Comparison of ENCODE assay signal across 18 mouse cellular contexts in genomic region chr16:95742740-95743030, GRCm38 (mm10). TPM values are rescaled to one million over a fixed set of nuclear protein-coding genes. Genes with fewer than 3 reads are reported as not detected.
DNase-seq lines count a peak whose midpoint lies in the region; ATAC-seq and TF ChIP-seq lines count a peak whose summit lies in the region.
"Had no signal": no experiment of that assay in that cellular context is flagged by ENCODE, and none has a peak within 500 bp of the region (broad histone marks: within the 10 kb centered on the region; RNA-seq: fewer than 3 reads in every experiment).

No protein-coding gene starts in this region.

- 12% methylated on average over 6 of the region's 6 CpGs for WGBS in kidney, embryonic 14.5 days
- WGBS in stomach, embryonic 14.5 days = 22% methylated on average over 6 of the region's 6 CpGs
- 12% methylated on average over 6 of the region's 6 CpGs for WGBS in stomach, postnatal 0 days
- WGBS in stomach, embryonic 16.5 days = 14% methylated on average over 6 of the region's 6 CpGs
- 78% methylated on average over 6 of the region's 6 CpGs for WGBS in midbrain, embryonic 14.5 days

- H3K4me1 ChIP-seq in kidney, embryonic 14.5 days (ENCODE audit: control insufficient read depth, insufficient read depth, low read length) = peaks cover 5% of the 10 kb centered on the region; the same call in 1 of the 2 replicates
- H3K4me1 ChIP-seq in stomach, embryonic 14.5 days (ENCODE audit: control insufficient read depth, insufficient read depth, low read length) = peaks cover 23% of the 10 kb centered on the region
- peaks cover 4% of the 10 kb centered on the region; the same call in 1 of the 2 replicates for H3K4me1 ChIP-seq in stomach, postnatal 0 days (replicated peaks; ENCODE audit: control insufficient read depth, insufficient read depth)
- peaks cover 21% of the 10 kb centered on the region for H3K4me1 ChIP-seq in stomach, embryonic 16.5 days (ENCODE audit: control insufficient read depth, insufficient read depth, low read length)
- H3K4me1 ChIP-seq in midbrain, embryonic 14.5 days (ENCODE audit: control insufficient read depth, insufficient read depth, low read length) = no peaks in the 10 kb centered on the region
- H3K4me1 ChIP-seq: liver, embryonic 15.5 days had no signal

- peak; percentile 56; the same call in 1 of the 2 replicates for ATAC-seq in kidney, embryonic 14.5 days (ENCODE audit: low FRiP score, low TSS enrichment)
- no peak for ATAC-seq in stomach, embryonic 14.5 days (ENCODE audit: insufficient number of reproducible peaks, insufficient read depth, low FRiP score, low read depth)
- no peak for ATAC-seq in stomach, postnatal 0 days (ENCODE audit: low FRiP score, low TSS enrichment)
- no peak for ATAC-seq in stomach, embryonic 16.5 days (ENCODE audit: insufficient read depth, low FRiP score)
- ATAC-seq in midbrain, embryonic 14.5 days (ENCODE audit: low FRiP score, low TSS enrichment) = no peak
- ATAC-seq: inflammation-experienced regulatory T-cells, adult 6 months; midbrain, embryonic 13.5 days had no signal

- no peak for TF ChIP-seq EP300 in stomach, postnatal 0 days (optimal IDR thresholded peaks at IDR 0.05)

- H3K9me3 ChIP-seq in kidney, embryonic 14.5 days (ENCODE audit: control insufficient read depth, low read length) = no peaks in the 10 kb centered on the region
- H3K9me3 ChIP-seq in stomach, embryonic 14.5 days (ENCODE audit: control insufficient read depth, low read depth, low read length) = no peaks in the 10 kb centered on the region
- no peaks in the 10 kb centered on the region for H3K9me3 ChIP-seq in stomach, postnatal 0 days (ENCODE audit: control insufficient read depth, low read length)
- no peaks in the 10 kb centered on the region for H3K9me3 ChIP-seq in stomach, embryonic 16.5 days (replicated peaks; ENCODE audit: control insufficient read depth, low read length)
- no peaks in the 10 kb centered on the region for H3K9me3 ChIP-seq in midbrain, embryonic 14.5 days (ENCODE audit: control insufficient read depth, low read length)
- H3K9me3 ChIP-seq: heart, embryonic 12.5 days; hindbrain, embryonic 10.5 days; liver, embryonic 15.5 days; midbrain, embryonic 13.5 days had no signal

- no peaks in the 10 kb centered on the region for H3K27me3 ChIP-seq in kidney, embryonic 14.5 days (ENCODE audit: control insufficient read depth, insufficient read depth, low read length)
- no peaks in the 10 kb centered on the region for H3K27me3 ChIP-seq in stomach, embryonic 14.5 days (ENCODE audit: control insufficient read depth, insufficient read depth, low read length)
- H3K27me3 ChIP-seq in stomach, postnatal 0 days (ENCODE audit: control insufficient read depth, insufficient read depth, low read length) = no peaks in the 10 kb centered on the region
- H3K27me3 ChIP-seq in stomach, embryonic 16.5 days (ENCODE audit: control insufficient read depth, insufficient read depth, low read length) = no peaks in the 10 kb centered on the region
- no peaks in the 10 kb centered on the region for H3K27me3 ChIP-seq in midbrain, embryonic 14.5 days (ENCODE audit: control insufficient read depth, insufficient read depth, low read length)
- H3K27me3 ChIP-seq: CH12.LX; heart, embryonic 12.5 days; liver, embryonic 15.5 days; midbrain, embryonic 13.5 days had no signal

- no peak overlapping the region for H3K4me3 ChIP-seq in kidney, embryonic 14.5 days (ENCODE audit: low read length)
- H3K4me3 ChIP-seq in stomach, embryonic 14.5 days (ENCODE audit: low read depth, low read length) = no peak overlapping the region
- H3K4me3 ChIP-seq in stomach, postnatal 0 days (ENCODE audit: low read depth, low read length) = no peak overlapping the region
- H3K4me3 ChIP-seq in stomach, embryonic 16.5 days (replicated peaks; ENCODE audit: low read length) = no peak overlapping the region
- no peak overlapping the region for H3K4me3 ChIP-seq in midbrain, embryonic 14.5 days (replicated peaks; ENCODE audit: low read depth, low read length)
- H3K4me3 ChIP-seq: heart, embryonic 12.5 days; hindbrain, embryonic 10.5 days; liver, embryonic 15.5 days; midbrain, embryonic 13.5 days had no signal

- H3K27ac ChIP-seq in kidney, embryonic 14.5 days (ENCODE audit: low read depth, low read length) = no peak overlapping the region
- H3K27ac ChIP-seq in stomach, embryonic 14.5 days (ENCODE audit: low read length) = peak overlapping the region; percentile 53; the same call in 1 of the 2 replicates
- no peak overlapping the region for H3K27ac ChIP-seq in stomach, postnatal 0 days (replicated peaks)
- peak overlapping the region; percentile 39; the same call in 1 of the 2 replicates for H3K27ac ChIP-seq in stomach, embryonic 16.5 days (ENCODE audit: low read length)
- no peak overlapping the region for H3K27ac ChIP-seq in midbrain, embryonic 14.5 days (replicated peaks; ENCODE audit: low read depth, low read length)
- H3K27ac ChIP-seq: hindbrain, embryonic 10.5 days; liver, embryonic 15.5 days; midbrain, embryonic 13.5 days had no signal

- peak; percentile 19 for DNase-seq in embryo, embryonic 9.5 days (ENCODE audit: extremely low spot score)
- DNase-seq in embryo, embryonic 10 days (ENCODE audit: low spot score) = no peak
- DNase-seq in kidney, postnatal 4 days = no peak
- no peak for DNase-seq in stomach, postnatal 0 days (ENCODE audit: low spot score)
- DNase-seq in midbrain, embryonic 14.5 days = no peak
- DNase-seq: adrenal gland, adult 8-10 months; cerebellum, adult 11 months; gastrocnemius, postnatal 14 days; layer of hippocampus, adult 9-11 months had no signal

- H3K4me2 ChIP-seq in kidney, embryonic 14.5 days (replicated peaks; ENCODE audit: low read depth, low read length) = no peak overlapping the region
- H3K4me2 ChIP-seq in stomach, embryonic 14.5 days (replicated peaks; ENCODE audit: low read depth, low read length) = no peak overlapping the region
- no peak overlapping the region for H3K4me2 ChIP-seq in stomach, postnatal 0 days (replicated peaks; ENCODE audit: low read depth)
- H3K4me2 ChIP-seq in stomach, embryonic 16.5 days (ENCODE audit: low read depth, low read length) = no peak overlapping the region
- no peak overlapping the region for H3K4me2 ChIP-seq in midbrain, embryonic 14.5 days (ENCODE audit: low read length)
- H3K4me2 ChIP-seq: heart, embryonic 12.5 days; liver, embryonic 15.5 days; midbrain, embryonic 13.5 days had no signal

- no peaks in the 10 kb centered on the region for H3K36me3 ChIP-seq in kidney, embryonic 14.5 days (ENCODE audit: control insufficient read depth, insufficient read depth, low read length)
- no peaks in the 10 kb centered on the region for H3K36me3 ChIP-seq in stomach, embryonic 14.5 days (ENCODE audit: control insufficient read depth, insufficient read depth, low read length)
- no peaks in the 10 kb centered on the region for H3K36me3 ChIP-seq in stomach, postnatal 0 days (ENCODE audit: control insufficient read depth, insufficient read depth, low read length)
- no peaks in the 10 kb centered on the region for H3K36me3 ChIP-seq in stomach, embryonic 16.5 days (ENCODE audit: control insufficient read depth, insufficient read depth, low read length)
- H3K36me3 ChIP-seq in midbrain, embryonic 14.5 days (ENCODE audit: control insufficient read depth, insufficient read depth, low read length) = no peaks in the 10 kb centered on the region
- H3K36me3 ChIP-seq: heart, embryonic 12.5 days; hindbrain, embryonic 10.5 days; liver, embryonic 15.5 days; midbrain, embryonic 13.5 days had no signal

- TF ChIP-seq CTCF in stomach, postnatal 0 days (IDR thresholded peaks at IDR 0.05; ENCODE audit: low read depth) = no peak

- H3K9ac ChIP-seq in kidney, embryonic 14.5 days (ENCODE audit: low read depth, low read length) = no peak overlapping the region
- no peak overlapping the region for H3K9ac ChIP-seq in stomach, embryonic 14.5 days (replicated peaks; ENCODE audit: low read depth, low read length)
- H3K9ac ChIP-seq in stomach, postnatal 0 days (ENCODE audit: low read length) = no peak overlapping the region
- H3K9ac ChIP-seq in stomach, embryonic 16.5 days (ENCODE audit: low read length) = no peak overlapping the region
- H3K9ac ChIP-seq in midbrain, embryonic 14.5 days (replicated peaks; ENCODE audit: low read length) = no peak overlapping the region
- H3K9ac ChIP-seq: heart, embryonic 12.5 days; liver, embryonic 15.5 days; midbrain, embryonic 13.5 days had no signal

RNA-seq across cellular contexts. Expression of gene Ets2, which starts 40.8 kb away (rescaled TPM):
- polyA plus RNA-seq in kidney, embryonic 14.5 days (2014; fragmentation: Nextera tagmentation; extraction: Ambion mirVana) = 30.3 and 46.5 TPM in 2 replicates
- polyA plus RNA-seq in stomach, embryonic 14.5 days (2014; fragmentation: Nextera tagmentation; extraction: Ambion mirVana) = 37.9 and 45.1 TPM in 2 replicates
- polyA plus RNA-seq in stomach, postnatal 0 days (2015; fragmentation: Nextera tagmentation; extraction: Ambion mirVana) = 35.1 and 38.1 TPM in 2 replicates
- polyA plus RNA-seq in stomach, embryonic 16.5 days (2015; fragmentation: Nextera tagmentation; extraction: Ambion mirVana) = 59.8 and 64.8 TPM in 2 replicates
- polyA plus RNA-seq in midbrain, embryonic 14.5 days (2014; fragmentation: Nextera tagmentation; extraction: Ambion mirVana) = 11.9 and 12.4 TPM in 2 replicates

Comparison
In these comparisons a context has a peak if more than half of its experiments do, and no peak if none do; other contexts are left out.
1. H3K27ac ChIP-seq: peak in stomach, embryonic 14.5 days (single experiment) and stomach, embryonic 16.5 days (single experiment); none in kidney, embryonic 14.5 days (single experiment), stomach, postnatal 0 days (single experiment) and midbrain, embryonic 14.5 days (single experiment).